Mouse (Mus musculus) hindlimb bud, embryonic 11.5 days (tissue): ENCODE results near the gene Bicc1.

ENCODE experiments used
- DNase-seq: peaks from one replicate; pipeline ENCODE4 v3.0.0-alpha.2; 2012; ENCODE audit warnings: low read depth, low spot score; ENCODE audit errors: extremely low spot score

Gene Bicc1

DNA sequence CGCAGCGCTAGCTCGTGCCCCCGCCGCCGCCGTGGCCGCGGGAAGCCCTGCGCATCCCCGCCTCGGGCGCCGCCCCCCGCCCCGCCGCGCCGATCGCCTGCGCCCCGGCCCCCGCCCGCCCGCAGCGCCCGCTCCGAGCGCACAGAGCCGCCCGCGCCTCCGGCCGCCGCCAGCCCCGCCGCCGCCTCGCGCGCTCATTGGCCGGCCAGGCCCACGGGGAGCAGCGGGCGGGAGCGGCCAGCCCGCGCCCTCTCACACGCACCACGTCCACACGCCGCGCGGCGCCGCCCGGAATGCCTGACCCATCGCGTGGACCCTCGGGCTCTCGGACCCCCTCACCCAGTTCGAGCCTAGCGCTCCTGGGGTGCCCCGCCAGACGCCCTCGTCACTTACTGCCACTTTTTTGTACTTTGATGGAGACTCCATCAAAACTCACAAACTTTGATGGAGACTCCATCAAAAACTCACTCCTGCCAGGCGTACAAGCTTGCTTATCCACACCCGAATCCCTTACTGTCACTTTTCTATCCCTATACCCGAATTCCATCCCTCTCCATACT lies at the start of gene Bicc1:
Gene Bicc1, minus strand, starts transcription at position 25 of the 560 bp plus-strand sequence.
- no peak for DNase-seq

DNA sequence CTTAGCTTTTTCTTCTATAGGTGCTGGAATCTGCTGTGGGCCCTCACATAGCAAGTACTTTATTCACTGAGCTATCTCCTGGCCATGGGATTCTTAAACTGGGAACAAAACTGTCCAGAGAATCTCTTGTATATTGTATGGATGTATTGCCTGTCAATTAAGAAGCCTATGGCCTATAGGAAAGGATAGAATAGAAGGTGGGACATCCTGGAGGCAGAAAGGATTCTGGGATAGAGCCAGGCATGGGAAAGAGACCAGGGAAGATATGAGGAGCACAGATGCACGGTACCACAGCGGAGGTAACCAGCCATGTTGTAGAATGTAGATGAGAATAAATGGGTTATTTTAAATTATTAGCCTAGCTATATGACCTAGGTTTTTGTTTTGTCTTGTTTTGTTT lies 42.0 kb upstream of the Bicc1 start:
- no peak for DNase-seq

DNA sequence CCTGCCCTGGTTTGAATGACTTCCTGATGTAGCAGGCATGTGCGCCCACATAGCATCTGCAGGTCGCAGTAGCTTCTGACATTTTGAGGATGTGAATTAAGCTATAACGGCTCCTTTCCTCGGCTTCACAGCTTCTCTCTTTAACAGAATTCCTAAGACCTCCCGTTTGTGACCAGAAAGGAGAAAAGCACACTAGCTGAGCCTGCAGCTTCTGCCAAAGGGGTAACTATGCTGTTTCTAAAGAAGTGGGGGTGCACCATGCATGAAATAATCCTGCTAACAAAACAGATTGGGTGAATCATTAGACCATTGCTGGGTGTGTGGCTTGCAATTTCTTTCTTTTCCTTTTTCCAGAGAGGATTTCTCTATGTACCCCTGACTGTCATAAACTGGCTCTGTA lies 41.5 kb upstream of the Bicc1 start:
- DNase-seq, result no peak

DNA sequence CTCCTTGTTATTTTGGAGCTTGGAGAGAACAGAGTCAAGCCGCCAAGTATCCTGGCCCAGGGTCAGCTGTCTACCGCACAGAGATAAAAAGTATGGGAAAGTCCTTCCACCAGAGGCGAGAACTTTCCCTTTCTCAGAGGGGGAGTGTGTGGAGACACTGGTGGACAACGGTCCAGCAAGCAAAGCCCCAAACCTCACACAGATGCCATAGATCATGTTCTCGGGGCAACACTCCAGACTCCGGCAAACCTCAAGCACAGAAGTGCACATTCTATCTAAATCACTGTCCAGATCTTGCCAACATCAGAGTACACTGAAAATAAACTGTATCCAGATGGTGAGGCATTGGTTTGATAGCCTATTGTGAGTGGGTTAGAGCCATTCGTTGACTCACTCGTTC lies 39.2 kb upstream of the Bicc1 start:
- DNase-seq, result no peak

GRCm38 (mm10) chr10:71197036-71197785 lies 37.7 kb upstream of the Bicc1 start:
- DNase-seq, result no peak

DNA sequence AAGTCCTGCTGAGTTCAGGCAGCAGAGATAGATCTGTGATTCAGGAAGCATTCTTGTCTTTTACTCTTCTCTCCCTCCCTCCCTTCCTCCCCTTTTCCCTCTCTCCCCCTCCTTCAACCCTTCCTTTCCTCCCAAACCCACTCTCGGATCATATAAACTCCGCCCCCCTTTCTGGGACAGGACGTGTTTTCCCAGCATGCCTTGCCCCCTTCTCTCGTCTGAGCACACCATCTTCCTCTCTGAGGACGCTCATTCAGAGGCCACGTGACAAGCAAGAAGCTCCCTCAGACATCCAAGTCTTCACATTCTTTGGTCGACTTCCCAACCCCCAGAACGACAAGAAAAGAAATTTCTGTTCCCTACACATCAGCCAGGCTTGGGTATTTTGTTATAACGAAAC lies 36.0 kb upstream of the Bicc1 start:
- no peak for DNase-seq

DNA sequence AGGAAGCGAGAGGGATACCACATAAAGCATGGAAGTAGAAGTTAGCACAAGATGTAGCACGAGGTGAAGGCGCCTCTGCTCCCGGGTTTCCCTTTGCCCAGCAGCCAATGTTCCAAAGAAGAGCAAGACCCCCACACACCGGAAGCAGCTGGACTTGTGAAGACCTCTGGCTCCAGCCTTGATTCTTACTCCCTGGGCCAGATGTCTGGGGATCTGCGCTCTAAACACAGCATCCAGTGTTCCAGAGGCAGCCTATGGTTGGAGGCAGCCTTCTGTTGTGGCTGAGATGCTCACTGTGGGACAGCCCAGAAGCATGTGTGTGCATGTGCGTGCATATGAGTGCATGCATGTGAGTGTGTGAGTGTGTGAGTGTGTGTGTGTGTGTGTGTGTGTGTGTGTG lies 35.2 kb upstream of the Bicc1 start:
- no peak for DNase-seq

DNA sequence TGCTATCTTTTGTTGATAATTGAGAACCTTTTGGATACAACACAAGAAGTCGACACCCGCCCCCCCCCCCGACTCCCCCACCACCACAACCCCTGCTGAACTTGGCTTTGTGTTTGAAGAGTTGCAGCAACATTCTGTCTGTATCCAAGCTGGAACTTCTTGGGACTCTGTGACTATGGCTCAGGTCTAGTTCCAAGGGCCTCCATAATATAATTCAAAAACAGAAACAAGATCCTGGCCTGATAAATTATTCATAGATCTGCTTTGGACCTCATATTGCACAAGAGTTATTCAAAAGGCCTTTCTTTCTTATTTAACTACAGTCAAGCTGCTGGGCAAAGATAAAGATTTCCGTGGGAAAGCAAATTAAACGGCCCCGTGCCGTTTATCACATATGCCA lies 33.8 kb upstream of the Bicc1 start:
- DNase-seq, result no peak

DNA sequence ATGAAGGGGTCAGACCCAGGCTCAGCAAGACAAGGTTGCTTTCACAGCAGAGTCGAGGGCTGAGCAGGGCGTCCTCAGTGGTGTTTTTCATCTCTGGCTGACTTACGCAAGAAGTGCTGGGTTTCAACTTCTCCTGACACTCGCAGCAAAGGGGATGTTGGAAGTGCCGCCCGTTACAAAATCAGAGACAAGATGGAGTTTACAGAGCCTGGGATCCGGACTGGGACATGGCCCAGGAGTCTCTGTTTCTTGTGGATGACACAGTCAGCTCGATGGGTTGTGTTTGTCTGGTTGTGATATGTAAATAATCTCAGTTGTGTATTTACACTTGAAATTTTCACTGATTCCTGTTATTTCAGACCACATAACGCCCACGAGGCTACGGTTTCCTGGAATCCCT lies 33.4 kb upstream of the Bicc1 start:
- no peak for DNase-seq

- no peak for DNase-seq
Observed at GRCm38 (mm10) chr10:71188681-71189080, 29.2 kb upstream of the Bicc1 start.

DNA sequence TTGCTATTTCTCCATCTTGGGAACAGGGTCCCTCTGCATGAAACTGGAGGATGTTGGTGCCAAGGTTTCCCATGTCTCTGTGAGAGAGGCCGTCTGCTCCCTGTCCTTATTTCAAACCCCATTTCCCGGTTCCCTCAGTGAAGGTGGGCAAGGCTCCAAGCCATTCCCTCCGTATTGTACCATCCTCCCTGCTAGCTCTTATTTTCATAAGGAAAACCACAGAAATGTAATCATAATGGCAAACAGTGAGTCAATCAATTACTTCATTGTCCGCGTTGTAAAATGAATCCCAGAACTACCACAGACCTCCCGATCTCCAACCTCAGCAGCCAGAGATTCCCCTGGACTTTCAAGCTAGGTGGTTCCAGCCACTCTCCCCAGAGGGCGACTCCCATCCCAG lies 25.6 kb upstream of the Bicc1 start:
- no peak for DNase-seq

DNA sequence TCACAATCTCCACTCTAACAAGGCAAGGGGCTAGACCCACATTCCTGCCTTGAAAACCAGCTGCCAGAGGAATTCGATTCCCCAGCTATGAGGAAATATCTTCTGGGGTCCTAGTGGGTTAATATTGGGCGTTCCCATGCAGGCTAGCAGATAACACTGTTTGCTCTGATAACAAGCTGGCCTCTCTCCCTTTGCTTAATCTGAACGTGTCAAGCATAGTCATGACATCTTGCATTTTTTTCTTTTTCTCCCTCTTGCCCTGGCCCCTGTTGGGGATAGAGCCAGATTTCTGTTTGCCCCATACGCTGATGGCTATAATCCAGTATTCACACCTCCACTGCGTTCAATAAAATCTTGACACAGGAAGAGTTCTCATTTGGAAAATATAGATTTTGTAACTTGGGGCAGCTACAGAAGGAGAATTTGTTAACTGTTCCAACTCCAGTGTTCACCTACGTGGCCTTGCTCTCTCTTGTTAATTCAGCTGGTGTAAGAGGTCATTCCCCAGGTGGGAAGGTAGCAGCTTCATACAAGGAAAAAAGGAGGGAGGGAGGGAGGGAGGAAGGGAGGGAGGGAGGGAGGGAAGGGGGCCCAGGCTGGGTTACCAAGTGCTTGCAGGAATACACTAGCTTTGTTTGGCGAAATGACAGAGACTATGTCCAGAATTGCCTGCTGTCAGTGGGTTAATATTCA lies 24.0 kb upstream of the Bicc1 start:
- no peak for DNase-seq

DNA sequence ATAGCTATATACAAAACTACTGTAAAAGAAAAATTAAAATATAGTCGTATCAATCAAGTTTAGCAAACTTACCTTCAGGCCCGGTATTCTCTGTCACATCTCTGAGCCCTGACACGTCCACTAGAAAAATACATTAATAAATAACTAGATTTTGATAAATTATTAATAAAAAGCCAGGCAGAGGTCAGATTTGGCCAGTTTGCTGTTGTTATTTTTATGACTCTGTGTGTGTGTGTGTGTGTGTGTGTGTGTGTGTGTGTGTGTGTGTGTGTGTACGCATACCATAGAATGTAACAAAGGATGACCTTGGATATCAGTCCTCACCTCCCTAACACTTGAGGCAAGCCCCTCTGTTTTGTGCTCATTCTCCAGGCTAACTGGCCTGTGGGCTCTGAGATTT lies 22.4 kb upstream of the Bicc1 start:
- DNase-seq, result no peak

DNA sequence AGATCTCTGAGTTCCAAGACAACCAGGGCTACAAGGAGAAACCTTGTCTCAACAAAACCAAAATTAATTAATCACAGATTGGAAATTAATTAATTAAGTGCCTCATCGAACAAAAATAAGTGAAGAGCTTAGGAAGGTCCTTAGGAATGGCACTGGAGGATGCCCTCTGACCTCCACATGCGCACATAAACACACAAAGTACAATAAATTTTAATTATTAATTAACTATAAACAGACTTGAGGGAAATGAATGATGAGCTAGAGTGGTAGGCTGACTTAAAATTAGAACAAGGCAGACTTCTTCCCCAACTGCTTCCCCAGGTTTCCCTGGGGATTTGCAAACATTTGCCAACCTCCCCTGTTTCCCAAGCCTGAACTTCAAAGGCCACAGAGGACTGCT lies 21.6 kb upstream of the Bicc1 start:
- DNase-seq, result no peak

DNA sequence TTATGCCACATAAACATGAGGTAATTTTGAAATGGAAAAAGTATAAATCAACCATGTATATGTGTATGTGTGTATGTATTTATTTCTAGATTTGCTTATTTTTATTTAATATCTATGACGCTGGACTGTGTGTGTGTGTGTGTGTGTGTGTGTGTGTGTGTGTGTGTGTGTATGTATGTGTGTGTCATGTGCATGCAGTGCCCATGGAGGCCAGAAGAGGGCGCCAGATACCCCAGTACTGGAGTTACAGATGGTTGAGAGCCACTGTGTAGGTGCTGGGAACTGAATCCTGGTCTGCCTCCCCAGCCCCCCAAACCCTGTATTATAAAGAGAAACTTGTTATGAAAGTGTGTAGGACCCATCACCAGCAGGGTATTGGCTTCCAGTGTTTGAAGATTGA lies 20.6 kb upstream of the Bicc1 start:
- no peak for DNase-seq

- no peak for DNase-seq
Observed at GRCm38 (mm10) chr10:71177201-71177600, 17.7 kb upstream of the Bicc1 start.

GRCm38 (mm10) chr10:71176341-71176740 lies 16.8 kb upstream of the Bicc1 start:
- no peak for DNase-seq

DNA sequence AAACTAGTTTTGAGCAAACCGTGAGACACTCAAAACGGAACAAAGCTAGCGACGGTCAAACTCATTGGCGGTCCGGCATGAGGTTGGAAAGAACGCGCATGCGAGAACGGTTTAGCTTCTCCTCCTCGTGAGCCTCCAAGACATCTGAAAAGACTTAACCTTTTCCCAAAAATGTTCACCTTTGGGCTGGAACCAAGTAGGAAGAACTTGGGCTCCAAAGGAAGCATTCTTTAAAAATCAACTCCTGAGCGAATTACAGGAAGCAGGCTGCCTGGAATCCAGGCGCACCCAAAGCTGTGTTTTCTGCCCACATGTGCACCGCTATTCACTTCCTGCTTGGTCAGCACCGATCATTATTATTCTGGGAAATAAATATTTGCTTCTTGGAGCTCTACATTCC lies 15.8 kb upstream of the Bicc1 start:
- no peak for DNase-seq

- no peak for DNase-seq
Observed at GRCm38 (mm10) chr10:71171414-71171813, 11.9 kb upstream of the Bicc1 start.

DNA sequence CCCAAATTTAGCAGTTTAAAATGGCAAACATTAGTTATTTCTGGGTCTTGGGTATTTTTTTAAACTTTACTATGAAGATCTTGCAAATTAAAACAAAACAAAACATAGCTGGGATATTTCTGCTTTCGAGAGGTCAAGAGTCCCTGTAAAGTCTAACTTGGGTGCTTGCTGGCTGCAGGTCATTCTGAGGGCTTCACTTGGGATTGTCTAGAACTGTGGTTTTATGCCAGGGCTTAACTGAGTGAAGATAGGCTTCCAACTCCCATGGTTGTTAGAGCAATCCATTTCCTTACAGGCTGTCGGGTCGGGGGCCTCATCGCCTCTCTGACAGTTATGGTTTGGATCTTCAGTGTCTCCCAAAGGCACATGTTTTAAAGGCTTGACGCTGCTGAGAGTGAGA lies 11.3 kb upstream of the Bicc1 start:
- no peak for DNase-seq

GRCm38 (mm10) chr10:71169811-71170210 lies 10.3 kb upstream of the Bicc1 start:
- no peak for DNase-seq

DNA sequence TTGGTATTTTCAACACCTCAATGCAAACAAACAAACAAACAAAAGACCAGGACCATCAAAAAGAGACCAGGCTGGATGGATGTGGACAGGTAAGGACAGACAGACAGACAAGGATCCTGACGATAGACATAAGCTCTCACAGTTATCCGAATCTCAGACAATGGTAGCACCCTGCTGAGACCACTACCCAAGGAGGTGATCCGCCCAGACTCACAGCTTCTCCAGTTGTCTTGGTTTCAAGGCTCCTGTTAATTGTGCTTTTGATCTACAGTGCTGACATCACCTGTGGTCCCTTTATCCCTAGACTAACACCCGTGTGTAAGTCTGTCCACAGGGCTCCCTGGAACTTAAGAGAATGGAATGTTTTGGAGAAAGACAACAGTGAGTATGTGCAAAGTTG lies 9.7 kb upstream of the Bicc1 start:
- DNase-seq, result no peak
